Mouse (Mus musculus) CH12.LX (cell line): Measurements from ENCODE around the gene Pomp.
A peak's percentile ranks its signal among the peaks of the same experiment; 100 is the strongest.

Source experiments
- CTCF ChIP-seq, 2 experiments: IDR thresholded peaks in 1 of 2; conservative IDR thresholded peaks in 1 of 2; 2 replicates each; pipeline ENCODE4 v1.5.1; 2011 to 2012; ENCODE audit warnings: low read depth in 2 of 2, low read length in 2 of 2, improper control_type of control experiment in 1 of 2, inconsistent platforms in 1 of 2, mild to moderate bottlenecking in 1 of 2, moderate library complexity in 1 of 2
- EP300 ChIP-seq: IDR thresholded peaks from 2 replicates; pipeline ENCODE4 v1.6.1; 2011; ENCODE audit warnings: low read length, improper control_type of control experiment
- MAFK ChIP-seq: IDR thresholded peaks from 2 replicates; pipeline ENCODE4 v1.6.1; 2011; ENCODE audit warnings: low read length, improper control_type of control experiment; ENCODE audit not compliant: insufficient replicate concordance
- POLR2A ChIP-seq: IDR thresholded peaks from 2 replicates; pipeline ENCODE4 v1.6.1; 2011; ENCODE audit warnings: low read depth, mild to moderate bottlenecking, improper control_type of control experiment, low read length

DNA sequence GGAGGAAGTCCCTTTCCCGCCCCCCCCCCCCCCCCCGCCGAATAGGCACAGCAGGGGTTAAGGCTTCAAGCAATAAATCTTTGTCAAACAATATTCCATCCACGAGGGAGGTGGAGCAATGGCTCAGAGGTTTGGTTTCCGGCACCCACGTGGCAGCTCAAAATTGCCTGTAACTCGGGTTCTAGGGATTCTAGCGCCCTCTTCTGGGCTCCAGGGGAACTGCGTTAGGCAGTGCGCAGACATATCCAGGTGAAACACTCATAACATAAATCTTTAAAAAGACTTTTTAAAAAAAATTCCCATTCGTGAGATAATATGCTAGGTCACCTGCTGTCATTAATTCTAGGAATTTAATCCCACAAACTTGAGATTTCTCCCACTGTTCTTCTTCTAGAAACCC, 46.9 kb downstream of the Pomp start:
- TF ChIP-seq POLR2A (no peak), MAFK (no peak), EP300 (no peak), CTCF (conservative IDR thresholded peaks at IDR 0.05 in 1 of 2, IDR thresholded peaks at IDR 0.05 in 1 of 2; ENCODE audit: low read depth in 2 of 2, low read length in 2 of 2) (peak; percentile 15 to 17; a peak in 1 of 4 replicates)
